Mouse (Mus musculus): ENCODE measurements around the gene Lhpp. TPM values are rescaled to one million over a fixed set of nuclear protein-coding genes. Genes with fewer than 3 reads are reported as not detected.
A peak's percentile ranks its signal among the peaks of the same experiment; 100 is the strongest.

Lhpp gene
- polyA plus RNA-seq, 1 experiment: 36.1 TPM

DNA sequence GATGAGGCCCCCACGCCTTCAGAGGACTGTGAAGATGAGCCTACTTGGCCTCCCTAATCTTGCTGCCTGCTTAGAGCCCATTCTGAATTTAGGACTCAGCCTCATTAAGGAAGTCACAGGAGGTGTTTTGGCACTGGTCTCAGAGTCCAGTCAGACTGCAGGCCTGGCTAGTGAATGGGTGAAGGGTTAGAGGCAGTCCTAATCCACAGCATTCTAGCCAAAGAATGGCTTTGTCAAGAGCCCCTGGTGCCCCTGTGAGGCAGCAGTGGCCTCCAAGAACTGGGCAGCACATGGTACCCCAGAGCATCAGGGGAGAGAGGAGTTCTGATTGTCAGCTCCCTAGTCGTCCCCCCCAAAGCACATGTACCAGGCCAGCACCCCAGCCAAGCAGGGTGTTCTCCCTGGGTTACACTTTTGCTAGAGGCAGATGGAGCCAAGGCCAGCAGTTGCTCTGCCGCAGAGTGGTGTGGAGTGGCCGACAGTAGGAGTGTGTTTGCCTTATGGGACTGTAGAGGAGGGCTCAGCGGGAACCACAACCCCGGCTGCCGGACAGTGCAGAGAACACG, 94.0 kb downstream of the Lhpp start:
- Histone ChIP-seq H3K4me3 (ENCODE audit: low read depth, low read length) (no peak overlapping the region), H3K27ac (ENCODE audit: insufficient read depth, low read depth, low read length) (no peak overlapping the region), H3K27me3 (ENCODE audit: control insufficient read depth, insufficient read depth, low read length) (no peaks in the 10 kb centered on the region), H3K4me1 (ENCODE audit: control insufficient read depth, insufficient read depth, insufficient read length, low read length) (peaks cover 10% of the 10 kb centered on the region; the same call in 1 of the 2 replicates), H3K36me3 (ENCODE audit: control insufficient read depth, insufficient read depth, low read length) (no peaks in the 10 kb centered on the region)
- TF ChIP-seq POLR2A (IDR thresholded peaks at IDR 0.05; ENCODE audit: low read depth, low read length): no peak
- WGBS: 96% methylated on average over 8 of the region's 8 CpGs

DNA sequence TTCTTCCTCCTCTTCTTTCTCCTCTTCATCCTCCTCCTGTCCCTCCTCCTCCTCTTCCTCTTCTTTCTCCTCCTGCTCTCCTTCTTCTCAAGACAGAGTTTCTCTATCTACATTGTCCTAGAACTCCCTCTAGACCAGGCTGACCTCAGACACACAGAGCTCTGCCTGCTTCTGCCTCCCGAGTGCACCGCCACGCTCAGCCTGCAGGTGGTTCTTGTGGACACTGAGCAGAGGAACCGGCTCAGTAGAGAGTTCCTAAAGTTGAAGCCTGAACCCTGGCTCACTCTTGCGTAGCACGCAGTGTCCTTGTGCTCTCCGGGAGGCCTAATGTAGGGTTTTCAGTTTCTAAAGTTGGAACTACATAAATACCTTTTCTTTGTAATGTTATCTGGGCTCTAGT, 94.7 kb downstream of the Lhpp start:
- WGBS: 85% methylated on average over 7 of the region's 7 CpGs
- Histone ChIP-seq H3K27me3 (ENCODE audit: control insufficient read depth, insufficient read depth, low read length) (no peaks in the 10 kb centered on the region), H3K4me1 (ENCODE audit: control insufficient read depth, insufficient read depth, insufficient read length, low read length) (peaks cover 10% of the 10 kb centered on the region; the same call in 1 of the 2 replicates), H3K4me3 (ENCODE audit: low read depth, low read length) (no peak overlapping the region), H3K27ac (ENCODE audit: insufficient read depth, low read depth, low read length) (no peak overlapping the region), H3K36me3 (ENCODE audit: control insufficient read depth, insufficient read depth, low read length) (no peaks in the 10 kb centered on the region)
- TF ChIP-seq CTCF (IDR thresholded peaks at IDR 0.05; ENCODE audit: extremely low read depth, insufficient read length, insufficient replicate concordance, low read depth, low read length): peak; percentile 29; the same call in 1 of the 2 replicates
- TF ChIP-seq POLR2A (IDR thresholded peaks at IDR 0.05; ENCODE audit: low read depth, low read length): no peak

- peak overlapping the region; percentile 10; the same call in 1 of the 2 replicates for H3K27ac ChIP-seq (ENCODE audit: insufficient read depth, low read depth, low read length)
Observed at GRCm38 (mm10) chr7:132711579-132711978, 101.1 kb downstream of the Lhpp start.

GRCm38 (mm10) chr7:132712044-132712708, 101.7 kb downstream of the Lhpp start:
- H3K4me3 ChIP-seq (ENCODE audit: low read depth, low read length): no peak overlapping the region
- peaks cover 28% of the 10 kb centered on the region for H3K36me3 ChIP-seq (ENCODE audit: control insufficient read depth, insufficient read depth, low read length)
- 71% methylated on average over 16 of the region's 16 CpGs for WGBS
- peaks cover 19% of the 10 kb centered on the region for H3K4me1 ChIP-seq (ENCODE audit: control insufficient read depth, insufficient read depth, insufficient read length, low read length)
- H3K27me3 ChIP-seq (ENCODE audit: control insufficient read depth, insufficient read depth, low read length): no peaks in the 10 kb centered on the region
- no peak for TF ChIP-seq CTCF (IDR thresholded peaks at IDR 0.05; ENCODE audit: extremely low read depth, insufficient read length, insufficient replicate concordance, low read depth, low read length)
- TF ChIP-seq POLR2A (IDR thresholded peaks at IDR 0.05; ENCODE audit: low read depth, low read length): no peak
- H3K27ac ChIP-seq (ENCODE audit: insufficient read depth, low read depth, low read length): peak overlapping the region; percentile 10; the same call in 1 of the 2 replicates

More at GRCm38 (mm10) chr7:132711579-132711978, 101.1 kb downstream of the Lhpp start:
- H3K36me3 ChIP-seq (ENCODE audit: control insufficient read depth, insufficient read depth, low read length): peaks cover 28% of the 10 kb centered on the region
- no peak for TF ChIP-seq POLR2A (IDR thresholded peaks at IDR 0.05; ENCODE audit: low read depth, low read length)
- TF ChIP-seq CTCF (IDR thresholded peaks at IDR 0.05; ENCODE audit: extremely low read depth, insufficient read length, insufficient replicate concordance, low read depth, low read length): no peak
- H3K4me3 ChIP-seq (ENCODE audit: low read depth, low read length): no peak overlapping the region
- H3K27me3 ChIP-seq (ENCODE audit: control insufficient read depth, insufficient read depth, low read length): no peaks in the 10 kb centered on the region
- peaks cover 19% of the 10 kb centered on the region for H3K4me1 ChIP-seq (ENCODE audit: control insufficient read depth, insufficient read depth, insufficient read length, low read length)
- 71% methylated on average over 9 of the region's 9 CpGs for WGBS

- H3K4me1 ChIP-seq (ENCODE audit: control insufficient read depth, insufficient read depth, insufficient read length, low read length): peaks cover 19% of the 10 kb centered on the region
- 0 out of 2 replicates have a peak overlapping the region, but pooled peaks have one; percentile 30 for H3K27ac ChIP-seq (ENCODE audit: insufficient read depth, low read depth, low read length)
- H3K27me3 ChIP-seq (ENCODE audit: control insufficient read depth, insufficient read depth, low read length): no peaks in the 10 kb centered on the region
- 87% methylated on average over 7 of the region's 7 CpGs for WGBS
- H3K4me3 ChIP-seq (ENCODE audit: low read depth, low read length): no peak overlapping the region
- peaks cover 28% of the 10 kb centered on the region for H3K36me3 ChIP-seq (ENCODE audit: control insufficient read depth, insufficient read depth, low read length)
- no peak for TF ChIP-seq POLR2A (IDR thresholded peaks at IDR 0.05; ENCODE audit: low read depth, low read length)
- no peak for TF ChIP-seq CTCF (IDR thresholded peaks at IDR 0.05; ENCODE audit: extremely low read depth, insufficient read length, insufficient replicate concordance, low read depth, low read length)
Observed at GRCm38 (mm10) chr7:132712956-132713355, 102.5 kb downstream of the Lhpp start.

- H3K27me3 ChIP-seq (ENCODE audit: control insufficient read depth, insufficient read depth, low read length): no peaks in the 10 kb centered on the region
- TF ChIP-seq CTCF (IDR thresholded peaks at IDR 0.05; ENCODE audit: extremely low read depth, insufficient read length, insufficient replicate concordance, low read depth, low read length) (no peak), POLR2A (IDR thresholded peaks at IDR 0.05; ENCODE audit: low read depth, low read length) (no peak)
- peaks cover 28% of the 10 kb centered on the region for H3K36me3 ChIP-seq (ENCODE audit: control insufficient read depth, insufficient read depth, low read length)
- H3K4me1 ChIP-seq (ENCODE audit: control insufficient read depth, insufficient read depth, insufficient read length, low read length): peaks cover 19% of the 10 kb centered on the region
- WGBS: 43% methylated on average over 8 of the region's 8 CpGs
- H3K4me3 ChIP-seq (ENCODE audit: low read depth, low read length): no peak overlapping the region
- H3K27ac ChIP-seq (ENCODE audit: insufficient read depth, low read depth, low read length): peak overlapping the region; percentile 70
Observed at GRCm38 (mm10) chr7:132713483-132714126, 103.2 kb downstream of the Lhpp start.

Measured in small intestine, adult 2 months (tissue).